Mouse (Mus musculus) layer of hippocampus, postnatal 10 days (tissue): ENCODE measurements around the gene Sema6d. TPM values are rescaled to one million over a fixed set of nuclear protein-coding genes. Genes with fewer than 3 reads are reported as not detected.

Source experiments
- DNase-seq, 2 experiments: peaks; one replicate each; pipeline ENCODE4 v3.0.0; 2021; ENCODE audit warnings: low spot score in 2 of 2
- total RNA-seq, 2 experiments: library from RNA; stranded (reverse); gene quantifications; 2 replicates each; pipeline ENCODE4 v1.2.3; 2021

Sema6d gene
- total RNA-seq, 2 experiments from 2014 or later = 92.1 to 97.7 TPM

DNA sequence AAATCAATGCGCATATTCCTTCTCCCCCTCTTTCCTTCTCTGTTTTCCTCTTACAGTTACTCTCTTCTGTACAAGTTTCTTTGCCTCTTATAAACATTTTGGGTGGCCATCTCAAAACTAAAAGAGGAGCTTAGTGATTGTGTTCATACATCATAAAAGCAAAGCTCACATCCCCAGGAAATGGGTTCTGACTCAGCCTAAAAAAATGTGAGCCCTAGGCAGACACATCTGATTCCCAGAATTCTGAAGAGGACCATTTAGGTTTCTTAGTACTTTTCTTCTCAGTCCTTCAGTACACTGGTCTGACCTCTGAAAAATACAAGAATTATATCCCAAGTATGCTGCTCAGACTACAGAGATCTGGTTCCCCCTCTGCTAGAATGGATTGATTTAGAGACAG, 78.6 kb downstream of the Sema6d start:
- no peak for DNase-seq

DNA sequence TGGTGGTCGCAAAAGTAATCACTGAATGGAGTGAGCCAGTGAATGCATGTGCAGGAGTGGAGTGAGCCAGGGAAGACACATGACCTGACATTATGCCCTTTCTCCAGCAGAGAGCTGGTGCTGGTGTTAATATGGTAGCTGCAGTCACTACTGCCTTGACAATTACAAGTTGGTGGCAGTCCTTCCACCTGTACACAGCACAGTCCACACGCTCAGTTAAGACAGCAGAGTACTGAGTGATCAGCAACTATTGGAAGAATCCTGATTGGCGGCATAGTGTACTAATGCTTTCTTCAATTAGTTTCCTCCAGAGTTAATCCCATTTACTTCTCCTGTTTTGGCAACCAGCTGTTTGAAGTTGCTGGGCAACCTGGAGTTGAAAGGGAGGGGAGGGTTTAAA, 81.9 kb downstream of the Sema6d start:
- DNase-seq = no peak

DNA sequence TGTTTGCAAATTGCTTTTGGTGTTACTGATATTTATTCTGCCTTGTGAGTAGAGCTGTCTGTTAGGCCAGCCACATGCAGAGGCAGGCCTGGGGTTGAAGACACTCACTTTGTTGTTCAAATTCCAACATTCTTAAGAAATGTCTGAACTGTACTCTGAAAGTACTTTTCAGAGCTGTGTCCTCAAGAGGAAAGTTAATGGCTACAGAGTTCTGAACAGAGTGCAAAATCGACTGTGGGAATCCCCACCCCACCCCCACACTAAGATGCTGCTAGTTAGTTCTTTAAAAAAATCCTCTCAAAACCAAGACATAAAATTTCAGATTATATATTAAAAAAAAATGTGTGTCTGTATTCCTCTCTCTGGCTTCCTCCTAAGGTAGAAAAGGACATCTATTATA, 86.5 kb downstream of the Sema6d start:
- no peak for DNase-seq

- DNase-seq = no peak
Observed at GRCm38 (mm10) chr2:124176711-124177169, 87.0 kb downstream of the Sema6d start.

DNA sequence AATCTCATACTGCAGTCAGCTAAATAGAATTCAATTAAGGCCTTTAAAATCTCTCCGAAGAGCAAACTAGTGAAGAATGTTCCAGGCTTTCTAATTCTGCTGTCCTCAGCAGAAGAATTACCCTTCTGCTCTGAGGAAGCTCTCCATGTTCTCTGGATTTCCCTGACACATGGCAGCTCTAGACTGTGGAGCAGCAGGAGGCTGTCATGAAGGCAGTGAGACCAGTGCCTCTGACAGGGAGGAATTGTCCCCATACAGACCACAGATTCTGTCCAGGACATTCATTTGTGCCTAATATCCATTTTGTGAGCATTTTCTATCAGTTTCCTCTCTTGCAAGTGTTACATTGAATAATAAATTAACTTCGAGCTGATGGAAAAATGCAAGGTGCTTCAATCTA, 99.5 kb downstream of the Sema6d start:
- DNase-seq = no peak

- no peak for DNase-seq
Observed at GRCm38 (mm10) chr2:124194041-124194440, 104.3 kb downstream of the Sema6d start.

DNA sequence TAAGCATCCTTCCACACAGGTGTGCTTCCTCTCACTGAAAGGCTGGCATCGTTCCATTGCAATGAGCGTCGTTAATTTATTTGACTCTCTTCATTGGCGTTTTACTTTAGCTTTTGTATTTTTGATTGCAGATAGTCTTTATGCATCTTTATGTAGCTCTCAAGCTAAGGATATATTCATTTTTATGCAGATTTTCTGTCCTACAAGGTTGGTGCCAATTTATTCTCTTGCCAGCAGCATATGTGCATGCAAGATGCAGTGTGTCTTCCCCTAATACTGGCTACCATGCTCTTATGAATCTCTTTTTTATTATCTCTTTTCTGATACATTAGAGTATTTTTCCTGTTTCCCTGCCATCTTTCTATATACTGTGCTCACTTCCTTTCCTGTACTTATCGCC, 111.7 kb downstream of the Sema6d start:
- no peak for DNase-seq

DNA sequence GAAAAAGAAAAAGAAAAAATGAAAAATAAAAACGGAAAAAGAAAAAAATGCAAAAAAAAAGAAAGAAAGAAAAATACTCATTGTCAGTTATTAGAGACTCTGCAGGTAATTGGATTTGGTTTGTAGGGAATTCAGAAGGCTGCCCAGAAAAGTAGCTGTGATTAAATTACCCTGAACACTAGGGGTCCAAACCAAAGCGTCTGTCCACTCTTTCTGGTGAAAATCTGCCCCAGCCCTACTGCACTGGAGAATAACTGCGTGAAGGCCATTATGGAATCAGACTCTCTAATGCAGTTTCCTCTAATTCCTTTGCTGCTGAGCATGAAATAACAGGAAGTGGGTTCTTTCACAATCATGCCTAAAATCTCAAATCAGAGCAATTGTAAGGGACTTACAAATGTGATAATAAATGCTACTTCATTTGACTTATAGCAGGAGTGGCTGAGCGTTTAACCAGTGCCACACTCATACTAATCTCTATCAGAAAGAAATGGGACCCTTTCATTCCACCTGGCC, 112.8 kb downstream of the Sema6d start:
- DNase-seq = no peak

- no peak for DNase-seq
Observed at GRCm38 (mm10) chr2:124205811-124206210, 116.0 kb downstream of the Sema6d start.

GRCm38 (mm10) chr2:124208251-124208650, 118.5 kb downstream of the Sema6d start:
- no peak for DNase-seq

DNA sequence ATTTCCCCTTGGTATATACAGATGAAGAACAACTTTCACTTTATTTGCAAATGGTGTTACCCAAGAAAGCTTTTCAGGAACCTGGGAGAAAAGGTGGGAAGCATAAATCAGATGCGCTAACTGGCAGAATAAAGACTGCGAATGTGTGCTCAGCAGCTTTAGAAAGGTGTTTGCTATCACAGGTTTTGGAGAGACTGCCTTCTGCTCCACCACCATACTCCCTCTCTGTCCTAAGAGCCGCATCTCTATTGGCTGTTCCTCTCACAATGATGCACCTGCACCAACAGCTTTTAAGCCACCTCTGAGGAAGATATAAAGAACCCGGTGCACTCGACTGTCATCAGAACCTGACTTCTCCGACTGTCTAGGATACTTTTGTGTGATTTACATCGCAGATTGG, 133.8 kb downstream of the Sema6d start:
- DNase-seq = no peak

- DNase-seq = no peak
Observed at GRCm38 (mm10) chr2:124224328-124224727, 134.6 kb downstream of the Sema6d start.

GRCm38 (mm10) chr2:124234636-124235221, 145.0 kb downstream of the Sema6d start:
- no peak for DNase-seq

- DNase-seq = no peak
Observed at GRCm38 (mm10) chr2:124235237-124236055, 145.7 kb downstream of the Sema6d start.

GRCm38 (mm10) chr2:124236831-124237230, 147.1 kb downstream of the Sema6d start:
- DNase-seq = no peak

- no peak for DNase-seq
Observed at GRCm38 (mm10) chr2:124243608-124244007, 153.8 kb downstream of the Sema6d start.

GRCm38 (mm10) chr2:124244543-124245245, 154.9 kb downstream of the Sema6d start:
- no peak for DNase-seq

DNA sequence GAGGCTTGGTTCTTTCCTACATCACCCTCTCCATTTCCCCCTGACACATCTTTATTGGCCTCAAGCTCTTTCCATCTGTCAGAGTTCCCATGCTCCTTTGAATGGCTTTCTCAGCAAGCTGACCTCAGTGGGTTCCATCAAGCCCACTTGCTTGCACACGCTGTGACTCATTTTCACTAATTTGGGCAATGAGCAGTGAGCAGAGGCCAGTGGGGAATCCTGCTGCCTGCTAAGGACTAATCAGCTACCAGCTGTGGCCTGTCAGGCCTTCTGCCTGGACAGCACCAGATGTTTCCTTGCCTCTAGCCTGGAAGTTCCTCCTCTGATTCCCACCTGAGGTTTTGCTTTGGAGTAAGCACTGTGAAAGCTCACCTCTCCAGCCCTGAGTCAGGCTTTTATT, 168.3 kb downstream of the Sema6d start:
- no peak for DNase-seq

- DNase-seq = no peak
Observed at GRCm38 (mm10) chr2:124264309-124264708, 174.5 kb downstream of the Sema6d start.

DNA sequence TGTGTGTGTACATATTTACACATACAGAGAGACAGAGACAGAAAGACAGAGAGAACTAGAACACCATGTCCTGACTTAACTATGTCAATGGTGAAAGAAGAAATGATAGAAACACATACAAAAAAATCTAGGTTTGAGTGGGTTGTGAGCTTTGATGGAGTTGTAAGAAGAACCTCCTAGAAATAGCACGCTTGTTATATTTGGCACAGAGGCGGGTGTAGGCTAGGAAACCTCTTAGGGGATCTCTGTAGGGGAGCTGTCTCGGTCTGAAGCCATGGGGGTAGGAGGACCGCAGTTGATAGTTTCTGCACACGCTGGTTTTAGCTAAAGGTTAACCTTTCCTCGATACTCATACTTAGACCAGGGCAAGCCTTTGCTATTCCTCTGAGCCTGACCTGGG, 181.4 kb downstream of the Sema6d start:
- DNase-seq = no peak

GRCm38 (mm10) chr2:124277492-124277891, 187.7 kb downstream of the Sema6d start:
- DNase-seq = no peak

GRCm38 (mm10) chr2:124285109-124285508, 195.3 kb downstream of the Sema6d start:
- DNase-seq = no peak
